Mouse (Mus musculus): ENCODE results near the gene Qrfp.
A peak's percentile ranks its signal among the peaks of the same experiment; 100 is the strongest.

The Qrfp gene

GRCm38 (mm10) chr2:31810444-31810843 lies at the start of gene Qrfp:
Qrfp (minus strand) TSS chr2:31810580.
- DNase-seq (ENCODE audit: low spot score in 2 of 2): peak; percentile 75 to 83

- no peak for DNase-seq (ENCODE audit: low spot score in 2 of 2)
Observed at GRCm38 (mm10) chr2:31858500-31858899, 48.1 kb upstream of the Qrfp start.

- DNase-seq (ENCODE audit: low spot score in 2 of 2): no peak
Observed at GRCm38 (mm10) chr2:31857180-31857579, 46.8 kb upstream of the Qrfp start.

GRCm38 (mm10) chr2:31855991-31856390 lies 45.6 kb upstream of the Qrfp start:
- DNase-seq (ENCODE audit: low spot score in 2 of 2): peak; percentile 26 to 38

- no peak for DNase-seq (ENCODE audit: low spot score in 2 of 2)
Observed at GRCm38 (mm10) chr2:31850141-31850540, 39.8 kb upstream of the Qrfp start.

- peak; percentile 33 to 55 for DNase-seq (ENCODE audit: low spot score in 2 of 2)
Observed at GRCm38 (mm10) chr2:31847908-31848307, 37.5 kb upstream of the Qrfp start.

- no peak for DNase-seq (ENCODE audit: low spot score in 2 of 2)
Observed at GRCm38 (mm10) chr2:31846692-31847660, 36.6 kb upstream of the Qrfp start.

- DNase-seq (ENCODE audit: low spot score in 2 of 2): no peak
Observed at GRCm38 (mm10) chr2:31845896-31846691, 35.7 kb upstream of the Qrfp start, which contains the start of gene Fibcd1. Fibcd1 (minus strand) TSS chr2:31846005.

- DNase-seq (ENCODE audit: low spot score in 2 of 2): no peak
Observed at GRCm38 (mm10) chr2:31845512-31845895, 35.1 kb upstream of the Qrfp start.

GRCm38 (mm10) chr2:31844729-31845136 lies 34.4 kb upstream of the Qrfp start:
- no peak for DNase-seq (ENCODE audit: low spot score in 2 of 2)

GRCm38 (mm10) chr2:31838868-31839267 lies 28.5 kb upstream of the Qrfp start:
- DNase-seq (ENCODE audit: low spot score in 2 of 2): no peak

- no peak for DNase-seq (ENCODE audit: low spot score in 2 of 2)
Observed at GRCm38 (mm10) chr2:31836985-31837384, 26.6 kb upstream of the Qrfp start.

- DNase-seq (ENCODE audit: low spot score in 2 of 2): no peak
Observed at GRCm38 (mm10) chr2:31836091-31836490, 25.7 kb upstream of the Qrfp start.

GRCm38 (mm10) chr2:31828311-31828825 lies 18.0 kb upstream of the Qrfp start:
- DNase-seq (ENCODE audit: low spot score in 2 of 2): no peak

- DNase-seq (ENCODE audit: low spot score in 2 of 2): no peak
Observed at GRCm38 (mm10) chr2:31827877-31828276, 17.5 kb upstream of the Qrfp start.

GRCm38 (mm10) chr2:31826094-31827085 lies 16.0 kb upstream of the Qrfp start:
- no peak for DNase-seq (ENCODE audit: low spot score in 2 of 2)

GRCm38 (mm10) chr2:31825469-31825911 lies 15.1 kb upstream of the Qrfp start:
- no peak for DNase-seq (ENCODE audit: low spot score in 2 of 2)

- DNase-seq (ENCODE audit: low spot score in 2 of 2): peak in 1 of 2 experiments; percentile 66
Observed at GRCm38 (mm10) chr2:31823933-31824730, 13.8 kb upstream of the Qrfp start.

GRCm38 (mm10) chr2:31822524-31823371 lies 12.4 kb upstream of the Qrfp start:
- peak; percentile 79 to 92 for DNase-seq (ENCODE audit: low spot score in 2 of 2)
